Mouse (Mus musculus): ENCODE data around the gene Amz2.

DNA sequence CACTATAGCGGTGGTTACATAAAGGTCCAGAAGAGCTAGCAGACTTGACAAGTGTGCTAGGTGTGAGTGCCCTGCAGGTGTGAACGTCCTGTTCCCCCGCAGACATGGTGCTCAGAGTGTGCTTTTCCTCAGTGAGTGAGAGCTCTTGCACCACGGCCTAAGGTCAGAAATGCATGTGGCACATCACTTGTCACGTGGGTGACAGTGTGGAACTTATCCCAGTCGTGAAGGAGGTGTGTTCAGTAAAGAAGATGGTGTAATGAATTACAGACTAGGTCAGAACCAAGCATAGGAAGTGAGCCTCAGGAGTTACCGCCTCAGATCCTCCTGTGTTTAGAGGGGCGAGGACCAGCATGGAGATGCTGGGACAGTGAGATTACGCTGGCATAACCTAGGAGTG, 30.5 kb upstream of the Amz2 start:
- TF ChIP-seq POLR2A (IDR thresholded peaks at IDR 0.05; ENCODE audit: insufficient read depth, low read depth, low read length): no peak
- TF ChIP-seq CTCF (IDR thresholded peaks at IDR 0.05): no peak

Measured in heart, adult 2 months (tissue).